Mouse (Mus musculus) ovary, adult 2 months (tissue): ENCODE measurements around the gene Birc6. TPM values are rescaled to one million over a fixed set of nuclear protein-coding genes. Genes with fewer than 3 reads are reported as not detected.

Experiments used
- polyA plus RNA-seq: library from polyadenylated mRNA; depleted of rRNA; stranded (reverse); fragments of >200 nt; gene quantifications from 2 replicates; pipeline ENCODE4 v1.2.3, GENCODE M21; 2012; rRNA removed

Birc6 gene
- 96.4 and 104 TPM in 2 replicates for polyA plus RNA-seq

DNA sequence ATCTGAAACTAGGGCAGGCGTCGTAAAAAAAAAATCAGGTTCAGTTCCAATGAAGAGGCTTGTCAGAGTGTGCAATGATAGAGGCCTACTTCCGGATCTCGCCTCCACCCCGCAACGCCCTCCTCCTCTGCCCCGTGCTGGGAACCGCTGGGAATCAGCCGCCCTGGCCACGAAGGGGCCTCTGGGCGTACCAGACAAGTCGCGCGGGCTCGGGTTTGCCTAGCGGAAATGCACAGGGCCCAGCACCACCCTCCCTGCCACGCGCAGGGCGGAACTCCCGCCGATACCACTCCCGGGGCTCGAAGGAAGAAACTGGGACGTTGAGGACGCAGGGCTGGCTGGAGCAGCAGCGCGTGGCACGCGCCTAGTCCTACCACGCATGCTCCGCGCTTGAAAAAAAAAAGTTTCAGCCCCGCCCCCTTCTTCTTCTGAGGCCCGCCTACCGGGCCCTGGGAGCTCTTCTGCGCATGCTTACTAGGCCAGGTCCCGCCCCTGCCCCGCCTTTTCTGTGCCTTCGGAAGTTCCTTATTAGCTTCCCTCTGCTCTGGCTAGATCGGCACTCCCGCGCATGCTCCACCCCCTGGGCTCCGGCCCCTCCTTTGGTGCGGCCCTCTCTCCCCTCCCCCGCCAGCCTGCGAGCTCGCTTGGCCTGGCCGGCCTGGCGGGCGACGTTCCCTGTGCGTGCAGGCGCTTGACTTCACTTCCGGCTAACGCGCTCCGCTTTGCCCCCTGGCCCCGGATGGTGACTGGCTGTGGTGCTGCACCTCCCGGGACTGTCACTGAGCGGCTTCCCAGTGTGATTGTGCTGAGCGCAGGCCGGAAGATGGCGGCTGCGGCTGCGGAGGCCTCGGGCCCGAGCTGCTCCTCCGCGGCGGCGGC, at the start of gene Birc6:
Birc6 (plus strand) TSS at position 567 of the 879 bp plus-strand sequence.

DNA sequence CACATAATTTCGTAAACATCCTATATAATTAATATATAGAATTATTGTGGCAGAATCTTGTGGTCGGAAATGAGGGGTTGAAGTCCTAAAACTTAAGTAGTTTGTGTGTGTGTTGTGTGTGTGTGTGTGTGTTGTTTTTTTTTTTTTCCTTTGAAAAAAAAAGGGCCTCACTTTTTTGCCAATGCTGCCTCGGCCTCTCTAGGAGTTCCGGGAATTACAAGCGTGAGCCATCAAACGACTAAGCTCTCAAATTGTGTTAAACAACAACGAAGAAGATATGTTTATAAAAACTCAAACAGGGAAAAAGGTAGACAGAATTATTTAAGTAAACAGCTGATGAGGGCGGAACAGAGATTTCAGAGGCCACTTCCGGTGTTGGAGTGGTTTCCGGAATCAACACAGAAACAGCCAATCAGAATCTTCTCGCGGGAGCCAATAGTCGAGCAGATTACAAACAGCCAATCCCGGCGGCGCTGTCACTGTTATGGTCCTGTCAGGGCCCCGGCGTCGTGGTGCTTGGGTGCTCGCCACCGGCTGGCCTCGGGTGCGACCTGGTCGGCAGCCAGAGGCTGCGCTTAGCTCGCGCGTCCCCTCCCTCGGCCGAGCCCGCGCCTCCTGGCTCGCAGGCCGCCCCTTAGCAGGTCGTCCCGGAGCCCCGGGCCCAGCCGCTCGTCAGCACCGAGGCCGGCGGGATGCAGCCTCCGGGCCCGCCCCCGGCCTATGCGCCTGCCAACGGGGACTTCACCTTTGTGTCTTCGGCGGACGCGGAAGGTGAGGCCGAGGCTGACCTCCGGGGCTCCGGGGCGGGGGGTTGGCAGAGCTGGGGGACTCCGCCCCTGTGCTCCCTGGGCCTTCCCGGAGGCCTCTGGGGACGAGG, 38.8 kb upstream of the Birc6 start, which contains the start of gene Yipf4:
Yipf4 (plus strand) TSS at position 470 of the 877 bp plus-strand sequence.

GRCm38 (mm10) chr17:74717618-74718151, 189.6 kb downstream of the Birc6 start, which contains the start of gene Ttc27:
Gene Ttc27 (plus strand): TSS chr17:74717732.

Other genes starting within 250 kb of the Birc6 start
- gene Memo1, start 232.8 kb upstream of the Birc6 start, polyA plus RNA-seq: 42.2 and 45.6 TPM in 2 replicates
- 27.8 and 32.4 TPM in 2 replicates for gene Dpy30, start 204.4 kb upstream of the Birc6 start, polyA plus RNA-seq
- gene Spast, start 189.3 kb upstream of the Birc6 start, polyA plus RNA-seq: 10.6 and 14.1 TPM in 2 replicates
- gene Slc30a6, start 132.7 kb upstream of the Birc6 start, polyA plus RNA-seq: 12.1 and 19.2 TPM in 2 replicates
- gene Nlrc4, start 69.2 kb upstream of the Birc6 start, polyA plus RNA-seq: 0.16 and 0.20 TPM in 2 replicates
- 198 and 347 TPM in 2 replicates for gene Yipf4, start 38.8 kb upstream of the Birc6 start, polyA plus RNA-seq
- 3.8 and 4.3 TPM in 2 replicates for gene Ttc27, start 189.4 kb downstream of the Birc6 start, polyA plus RNA-seq